Mouse (Mus musculus) ES-Bruce4 (cell line): Measurements from ENCODE around the gene Sipa1l1.

ENCODE experiments used
- CTCF ChIP-seq: IDR thresholded peaks from one replicate; pipeline ENCODE4 v1.8.1; 2011; ENCODE audit warnings: low read depth, low read length
- EP300 ChIP-seq: IDR thresholded peaks from 2 replicates; pipeline ENCODE4 v1.6.1; 2011; ENCODE audit warnings: low read depth, low read length; ENCODE audit not compliant: insufficient read depth
- POLR2A ChIP-seq: IDR thresholded peaks from one replicate; pipeline ENCODE4 v1.8.1; 2011; ENCODE audit warnings: low read length; ENCODE audit not compliant: insufficient read depth

- TF ChIP-seq POLR2A (no peak), CTCF (no peak), EP300 (no peak)
These were observed 233.5 kb downstream of the Sipa1l1 start for GRCm38 (mm10) chr12:82402635-82403034.
